Mouse (Mus musculus): Measurements from ENCODE around the gene Col16a1.

GRCm38 (mm10) chr4:130073367-130073766 lies 25.7 kb downstream of the Col16a1 start:
- TF ChIP-seq CTCF (IDR thresholded peaks at IDR 0.05): no peak
- no peak for TF ChIP-seq EP300 (IDR thresholded peaks at IDR 0.05)

Measured in lung, postnatal 0 days (tissue).